Mouse (Mus musculus): ENCODE data around the gene Cmtm8. TPM values are rescaled to one million over a fixed set of nuclear protein-coding genes. Genes with fewer than 3 reads are reported as not detected.

Gene Cmtm8
- polyA plus RNA-seq, 1 experiment from 2014 or later: 10.9 TPM

- no peak overlapping the region for H3K4me3 ChIP-seq (replicated peaks)
- no peaks in the 10 kb centered on the region for H3K9me3 ChIP-seq (replicated peaks)
- peaks cover 7% of the 10 kb centered on the region for H3K4me1 ChIP-seq
- 35% methylated on average over 10 of the region's 10 CpGs for WGBS
- no peaks in the 10 kb centered on the region for H3K36me3 ChIP-seq
- H3K27ac ChIP-seq (replicated peaks): no peak overlapping the region
- H3K4me2 ChIP-seq: no peak overlapping the region
- ATAC-seq (ENCODE audit: low FRiP score): no peak
- H3K27me3 ChIP-seq (replicated peaks): 0 out of 2 replicates have a peak, but pooled peaks cover 3% of the 10 kb centered on the region
- H3K9ac ChIP-seq (replicated peaks): no peak overlapping the region
Observed at GRCm38 (mm10) chr9:114799498-114800107, 44.4 kb downstream of the Cmtm8 start.

- Histone ChIP-seq H3K27ac (replicated peaks) (no peak overlapping the region), H3K4me2 (no peak overlapping the region), H3K9ac (replicated peaks) (no peak overlapping the region), H3K4me1 (peaks cover 7% of the 10 kb centered on the region), H3K9me3 (replicated peaks) (no peaks in the 10 kb centered on the region), H3K4me3 (replicated peaks) (no peak overlapping the region), H3K36me3 (no peaks in the 10 kb centered on the region), H3K27me3 (replicated peaks) (0 out of 2 replicates have a peak, but pooled peaks cover 3% of the 10 kb centered on the region)
- no peak for ATAC-seq (ENCODE audit: low FRiP score)
- 40% methylated on average over 6 of the region's 6 CpGs for WGBS
Observed at GRCm38 (mm10) chr9:114798845-114799244, 45.1 kb downstream of the Cmtm8 start.

GRCm38 (mm10) chr9:114797329-114798004, 46.5 kb downstream of the Cmtm8 start:
- WGBS: 51% methylated on average over 11 of the region's 11 CpGs
- Histone ChIP-seq H3K9me3 (replicated peaks) (no peaks in the 10 kb centered on the region), H3K27ac (replicated peaks) (no peak overlapping the region), H3K4me1 (peaks cover 7% of the 10 kb centered on the region), H3K4me2 (no peak overlapping the region), H3K27me3 (replicated peaks) (0 out of 2 replicates have a peak, but pooled peaks cover 3% of the 10 kb centered on the region), H3K9ac (replicated peaks) (no peak overlapping the region), H3K4me3 (replicated peaks) (no peak overlapping the region), H3K36me3 (no peaks in the 10 kb centered on the region)
- ATAC-seq (ENCODE audit: low FRiP score): peak; percentile 89

- no peak overlapping the region for H3K4me3 ChIP-seq (replicated peaks)
Observed at GRCm38 (mm10) chr9:114796473-114797050, 47.4 kb downstream of the Cmtm8 start.

GRCm38 (mm10) chr9:114794491-114794890, 49.5 kb downstream of the Cmtm8 start:
- Histone ChIP-seq H3K36me3 (no peaks in the 10 kb centered on the region), H3K4me3 (replicated peaks) (no peak overlapping the region), H3K9ac (replicated peaks) (no peak overlapping the region), H3K27ac (replicated peaks) (no peak overlapping the region), H3K27me3 (replicated peaks) (no peaks in the 10 kb centered on the region), H3K9me3 (replicated peaks) (no peaks in the 10 kb centered on the region), H3K4me2 (no peak overlapping the region), H3K4me1 (peaks cover 4% of the 10 kb centered on the region)
- WGBS: 78% methylated on average over 4 of the region's 4 CpGs
- no peak for ATAC-seq (ENCODE audit: low FRiP score)

More at GRCm38 (mm10) chr9:114796473-114797050, 47.4 kb downstream of the Cmtm8 start:
- peaks cover 7% of the 10 kb centered on the region for H3K4me1 ChIP-seq
- no peaks in the 10 kb centered on the region for H3K9me3 ChIP-seq (replicated peaks)
- no peak overlapping the region for H3K27ac ChIP-seq (replicated peaks)
- no peak overlapping the region for H3K9ac ChIP-seq (replicated peaks)
- WGBS: 40% methylated on average over 8 of the region's 11 CpGs
- H3K4me2 ChIP-seq: no peak overlapping the region
- ATAC-seq (ENCODE audit: low FRiP score): 0 out of 2 replicates have a peak, but pooled peaks have one; percentile 20
- H3K36me3 ChIP-seq: no peaks in the 10 kb centered on the region
- no peaks in the 10 kb centered on the region for H3K27me3 ChIP-seq (replicated peaks)

- Histone ChIP-seq H3K27me3 (replicated peaks) (no peaks in the 10 kb centered on the region), H3K9ac (replicated peaks) (no peak overlapping the region), H3K36me3 (no peaks in the 10 kb centered on the region), H3K4me3 (replicated peaks) (no peak overlapping the region), H3K9me3 (replicated peaks) (no peaks in the 10 kb centered on the region), H3K27ac (replicated peaks) (no peak overlapping the region), H3K4me1 (peaks cover 4% of the 10 kb centered on the region), H3K4me2 (no peak overlapping the region)
- no peak for ATAC-seq (ENCODE audit: low FRiP score)
- 89% methylated on average over 9 of the region's 9 CpGs for WGBS
Observed at GRCm38 (mm10) chr9:114793764-114794295, 50.1 kb downstream of the Cmtm8 start.

GRCm38 (mm10) chr9:114789989-114790388, 54.0 kb downstream of the Cmtm8 start:
- Histone ChIP-seq H3K27me3 (replicated peaks) (no peaks in the 10 kb centered on the region), H3K4me2 (no peak overlapping the region), H3K4me1 (peaks cover 6% of the 10 kb centered on the region), H3K27ac (replicated peaks) (no peak overlapping the region), H3K9me3 (replicated peaks) (no peaks in the 10 kb centered on the region), H3K9ac (replicated peaks) (no peak overlapping the region), H3K36me3 (no peaks in the 10 kb centered on the region), H3K4me3 (replicated peaks) (no peak overlapping the region)
- WGBS: 89% methylated on average over 8 of the region's 8 CpGs
- no peak for ATAC-seq (ENCODE audit: low FRiP score)

- Histone ChIP-seq H3K4me1 (peaks cover 6% of the 10 kb centered on the region), H3K9ac (replicated peaks) (no peak overlapping the region), H3K4me3 (replicated peaks) (no peak overlapping the region), H3K27ac (replicated peaks) (no peak overlapping the region), H3K27me3 (replicated peaks) (no peaks in the 10 kb centered on the region), H3K9me3 (replicated peaks) (no peaks in the 10 kb centered on the region), H3K4me2 (no peak overlapping the region), H3K36me3 (no peaks in the 10 kb centered on the region)
- no peak for ATAC-seq (ENCODE audit: low FRiP score)
- 78% methylated on average over 7 of the region's 7 CpGs for WGBS
Observed at GRCm38 (mm10) chr9:114789557-114789956, 54.4 kb downstream of the Cmtm8 start.

GRCm38 (mm10) chr9:114788697-114789096, 55.3 kb downstream of the Cmtm8 start:
- no peaks in the 10 kb centered on the region for H3K9me3 ChIP-seq (replicated peaks)
- no peaks in the 10 kb centered on the region for H3K27me3 ChIP-seq (replicated peaks)
- 90% methylated on average over 8 of the region's 8 CpGs for WGBS
- peaks cover 6% of the 10 kb centered on the region for H3K4me1 ChIP-seq
- H3K27ac ChIP-seq (replicated peaks): no peak overlapping the region
- no peak overlapping the region for H3K4me3 ChIP-seq (replicated peaks)
- no peak overlapping the region for H3K4me2 ChIP-seq
- H3K36me3 ChIP-seq: no peaks in the 10 kb centered on the region
- no peak overlapping the region for H3K9ac ChIP-seq (replicated peaks)
- ATAC-seq (ENCODE audit: low FRiP score): no peak

- H3K27ac ChIP-seq (replicated peaks): no peak overlapping the region
- H3K9ac ChIP-seq (replicated peaks): no peak overlapping the region
- ATAC-seq (ENCODE audit: low FRiP score): no peak
- H3K27me3 ChIP-seq (replicated peaks): no peaks in the 10 kb centered on the region
- H3K4me1 ChIP-seq: peaks cover 6% of the 10 kb centered on the region
- H3K9me3 ChIP-seq (replicated peaks): no peaks in the 10 kb centered on the region
- H3K4me3 ChIP-seq (replicated peaks): no peak overlapping the region
- H3K36me3 ChIP-seq: no peaks in the 10 kb centered on the region
- 94% methylated on average over 7 of the region's 7 CpGs for WGBS
- no peak overlapping the region for H3K4me2 ChIP-seq
Observed at GRCm38 (mm10) chr9:114787716-114788115, 56.2 kb downstream of the Cmtm8 start.

GRCm38 (mm10) chr9:114787134-114787533, 56.8 kb downstream of the Cmtm8 start:
- peaks cover 6% of the 10 kb centered on the region for H3K4me1 ChIP-seq
- H3K9me3 ChIP-seq (replicated peaks): no peaks in the 10 kb centered on the region
- no peak for ATAC-seq (ENCODE audit: low FRiP score)
- no peak overlapping the region for H3K27ac ChIP-seq (replicated peaks)
- H3K36me3 ChIP-seq: no peaks in the 10 kb centered on the region
- no peak overlapping the region for H3K9ac ChIP-seq (replicated peaks)
- H3K4me3 ChIP-seq (replicated peaks): no peak overlapping the region
- H3K27me3 ChIP-seq (replicated peaks): no peaks in the 10 kb centered on the region
- no peak overlapping the region for H3K4me2 ChIP-seq
- WGBS: 97% methylated on average over 5 of the region's 5 CpGs

All from neural tube, embryonic 15.5 days (tissue).